Mouse (Mus musculus) hindbrain, embryonic 16.5 days (tissue): Measurements from ENCODE around the gene Ccdc38. TPM values are rescaled to one million over a fixed set of nuclear protein-coding genes. Genes with fewer than 3 reads are reported as not detected.

Source experiments
- ATAC-seq: fragments of 200-750 bp; cut with Nextera tagmentation; 2 replicates; pipeline ENCODE4 v1.8.0; 2017; ENCODE audit warnings: moderate TSS enrichment, moderate library complexity
- H3K27ac ChIP-seq: fragments of 300-500 bp; sonication (generic); 2 replicates; pipeline ENCODE4 v1.5.1; 2014; ENCODE audit warnings: low read depth, mild to moderate bottlenecking, control low read depth, low read length, moderate library complexity
- H3K27me3 ChIP-seq: fragments of 300-500 bp; sonication (generic); replicated peaks from 2 replicates; pipeline ENCODE4 v1.6.1; 2014; ENCODE audit warnings: low read length; ENCODE audit not compliant: control insufficient read depth, insufficient read depth
- H3K36me3 ChIP-seq: fragments of 300-500 bp; sonication (generic); 2 replicates; pipeline ENCODE4 v1.6.1; 2014; ENCODE audit warnings: mild to moderate bottlenecking, low read length, moderate library complexity, mixed read lengths; ENCODE audit not compliant: control insufficient read depth, insufficient read depth
- H3K4me1 ChIP-seq: fragments of 300-500 bp; sonication (generic); 2 replicates; pipeline ENCODE4 v1.6.1; 2014; ENCODE audit warnings: low read depth, low read length; ENCODE audit not compliant: control insufficient read depth, insufficient read depth
- H3K4me2 ChIP-seq: fragments of 300-500 bp; sonication (generic); 2 replicates; pipeline ENCODE4 v1.6.1; 2014; ENCODE audit warnings: mild to moderate bottlenecking, low read length, control low read depth, moderate library complexity
- H3K4me3 ChIP-seq: fragments of 300-500 bp; sonication (generic); 2 replicates; pipeline ENCODE4 v1.5.1; 2014; ENCODE audit warnings: mild to moderate bottlenecking, low read length, control low read depth, moderate library complexity
- H3K9ac ChIP-seq: fragments of 300-500 bp; sonication (generic); 2 replicates; pipeline ENCODE4 v1.6.1; 2014; ENCODE audit warnings: low read depth, mild to moderate bottlenecking, control low read depth, low read length, moderate library complexity
- H3K9me3 ChIP-seq: fragments of 300-500 bp; sonication (generic); 2 replicates; pipeline ENCODE4 v1.6.1; 2014; ENCODE audit warnings: mild to moderate bottlenecking, low read length, moderate library complexity; ENCODE audit not compliant: control insufficient read depth
- WGBS: fragments of 180-500 bp; shearing (Covaris S2); extraction: QIAGEN DNeasy Blood & Tissue Kit; methylation state at CpG from one replicate; pipeline ENCODE4 v1.1.7; 2014; 5-methylcytosine and 5-hydroxymethylcytosine counted together
- polyA plus RNA-seq: library from polyadenylated mRNA; unstranded; fragments of >200 nt; fragmentation: Nextera tagmentation; extraction: Ambion mirVana; gene quantifications from 2 replicates; pipeline ENCODE4 v1.2.1, GENCODE M21; 2015

The Ccdc38 gene
- polyA plus RNA-seq, result 0.19 and 0.55 TPM in 2 replicates

DNA sequence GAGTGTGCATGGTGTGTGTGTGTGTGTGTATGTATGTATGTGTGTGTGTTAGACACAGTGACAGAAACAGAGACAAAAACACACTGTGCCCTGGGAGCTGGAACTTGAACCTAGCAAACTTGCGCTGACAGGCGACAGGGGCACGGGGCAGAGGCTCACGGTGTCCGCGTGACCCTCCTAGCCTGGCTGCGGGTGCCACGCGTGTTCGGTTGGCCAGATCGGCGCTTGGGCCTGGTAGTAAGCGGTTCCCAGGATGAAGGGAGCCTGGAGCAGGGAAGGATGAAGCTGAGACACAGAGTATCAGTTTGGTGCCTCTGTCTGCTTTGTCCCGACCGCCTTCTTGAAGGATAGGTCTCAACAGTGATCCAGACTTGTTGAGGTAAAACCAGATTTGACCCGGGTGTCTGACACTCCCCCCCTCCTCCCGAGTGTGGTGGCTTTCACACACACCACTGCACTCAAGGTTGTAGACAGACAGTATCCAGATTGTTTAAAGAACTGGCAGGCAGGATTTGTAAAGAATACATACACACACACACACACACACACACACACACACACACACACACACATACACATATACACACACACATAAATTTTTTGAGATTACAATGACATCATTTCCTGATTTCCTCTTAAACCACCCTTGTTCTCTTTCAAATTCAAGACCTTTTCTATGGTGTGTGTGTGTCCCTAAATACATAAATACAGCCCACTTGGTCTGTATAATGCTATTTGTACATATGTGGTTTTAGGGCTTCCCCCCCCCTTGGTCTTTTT lies at the start of gene Ccdc38:
Gene Ccdc38, plus strand, starts transcription at position 202 of the 780 bp plus-strand sequence.
- Histone ChIP-seq H3K36me3 (no peaks in the 10 kb centered on the region), H3K9ac (peak within 1 kb of the TSS; percentile 51), H3K9me3 (no peaks in the 10 kb centered on the region), H3K27ac (no peak within 1 kb of the TSS), H3K4me2 (peak within 1 kb of the TSS; percentile 74), H3K4me1 (peaks cover 7% of the 10 kb centered on the region), H3K27me3 (no peaks in the 10 kb centered on the region; the same call in 1 of the 2 replicates), H3K4me3 (peak within 1 kb of the TSS; percentile 43)
- 69% methylated on average over 17 of the region's 17 CpGs for WGBS
- ATAC-seq, result no peak; the same call in none of the 2 replicates

DNA sequence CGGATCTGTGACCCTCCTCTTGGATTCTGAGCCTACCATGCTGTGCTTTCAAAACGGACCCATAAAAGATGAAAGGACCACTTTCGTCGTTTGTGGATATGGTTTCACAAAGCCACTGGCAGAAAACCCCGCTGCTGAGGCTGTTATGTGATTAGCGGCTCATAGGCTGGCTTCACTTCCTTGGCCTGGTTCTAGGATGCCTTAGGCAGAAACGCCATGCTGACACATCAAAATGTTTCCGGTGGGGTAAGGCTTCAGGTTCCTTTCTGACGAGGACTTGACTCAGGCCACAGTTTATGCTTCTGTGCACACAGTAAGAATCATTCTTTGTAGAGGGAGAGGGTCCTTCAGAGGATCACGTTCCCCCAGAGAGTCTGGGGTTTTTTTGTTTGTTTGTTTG lies 39.6 kb upstream of the Ccdc38 start:
- Histone ChIP-seq H3K36me3 (no peaks in the 10 kb centered on the region), H3K9me3 (no peaks in the 10 kb centered on the region), H3K4me1 (no peaks in the 10 kb centered on the region), H3K4me2 (no peak overlapping the region), H3K27me3 (no peaks in the 10 kb centered on the region), H3K4me3 (no peak overlapping the region), H3K27ac (no peak overlapping the region), H3K9ac (no peak overlapping the region)
- 49% methylated on average over 10 of the region's 10 CpGs for WGBS
- no peak for ATAC-seq

DNA sequence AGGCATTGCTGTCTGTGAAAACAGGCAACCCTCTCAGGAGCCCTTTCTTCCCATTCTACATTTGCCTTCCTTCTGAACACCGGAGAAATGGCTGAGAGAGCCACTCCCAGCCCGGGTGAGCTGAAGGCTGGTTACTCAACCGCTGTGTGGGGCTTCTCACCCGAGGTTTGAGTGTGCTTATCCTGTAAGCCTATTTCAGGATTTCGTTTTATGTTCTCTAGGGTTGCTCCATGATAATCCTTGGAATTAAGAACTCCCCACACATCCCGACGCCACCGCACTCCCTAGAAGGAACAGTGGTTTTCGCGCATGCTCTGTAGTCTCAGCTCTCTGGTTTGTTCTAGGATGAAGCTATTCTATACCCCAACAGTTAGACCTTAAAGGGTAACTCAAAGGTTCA lies 39.1 kb upstream of the Ccdc38 start:
- 76% methylated on average over 10 of the region's 10 CpGs for WGBS
- no peaks in the 10 kb centered on the region for H3K9me3 ChIP-seq
- H3K27me3 ChIP-seq, result no peaks in the 10 kb centered on the region
- H3K27ac ChIP-seq, result no peak overlapping the region
- H3K4me3 ChIP-seq, result no peak overlapping the region
- no peak overlapping the region for H3K9ac ChIP-seq
- no peaks in the 10 kb centered on the region for H3K4me1 ChIP-seq
- no peaks in the 10 kb centered on the region for H3K36me3 ChIP-seq
- H3K4me2 ChIP-seq, result no peak overlapping the region
- no peak for ATAC-seq

DNA sequence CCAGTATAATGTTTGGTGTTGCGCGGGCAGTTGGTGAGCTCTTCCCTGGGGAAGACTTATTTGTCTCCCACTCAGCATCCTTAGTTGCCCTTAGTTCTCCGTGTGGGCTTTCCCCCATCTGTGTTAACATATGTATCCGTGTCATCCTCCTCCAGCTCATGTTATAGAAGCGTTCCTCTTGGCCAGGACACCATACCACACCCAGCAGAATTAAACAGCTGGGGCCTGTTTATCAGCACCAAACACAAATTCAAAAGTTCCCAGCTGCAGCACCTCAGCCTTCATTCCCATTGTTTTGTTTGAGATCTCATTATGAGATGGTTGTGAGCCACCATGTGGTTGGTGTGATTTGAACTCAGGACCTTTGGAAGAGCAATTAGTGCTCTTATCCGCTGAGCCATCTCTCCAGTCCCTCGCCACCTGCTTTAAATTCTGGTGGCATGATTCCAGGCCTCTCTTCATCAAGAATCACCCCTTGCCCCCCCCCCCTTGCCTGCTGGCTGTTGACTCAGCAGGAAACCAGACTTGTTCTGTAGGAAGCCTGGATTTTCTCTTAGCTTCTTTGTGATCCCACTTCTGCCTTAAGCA lies 32.0 kb upstream of the Ccdc38 start:
- WGBS, result 68% methylated on average over 7 of the region's 7 CpGs
- H3K9me3 ChIP-seq, result no peaks in the 10 kb centered on the region
- no peaks in the 10 kb centered on the region for H3K36me3 ChIP-seq
- H3K4me3 ChIP-seq, result no peak overlapping the region
- no peak overlapping the region for H3K4me2 ChIP-seq
- no peaks in the 10 kb centered on the region for H3K27me3 ChIP-seq
- H3K9ac ChIP-seq, result no peak overlapping the region
- no peaks in the 10 kb centered on the region for H3K4me1 ChIP-seq
- no peak overlapping the region for H3K27ac ChIP-seq
- ATAC-seq, result no peak

DNA sequence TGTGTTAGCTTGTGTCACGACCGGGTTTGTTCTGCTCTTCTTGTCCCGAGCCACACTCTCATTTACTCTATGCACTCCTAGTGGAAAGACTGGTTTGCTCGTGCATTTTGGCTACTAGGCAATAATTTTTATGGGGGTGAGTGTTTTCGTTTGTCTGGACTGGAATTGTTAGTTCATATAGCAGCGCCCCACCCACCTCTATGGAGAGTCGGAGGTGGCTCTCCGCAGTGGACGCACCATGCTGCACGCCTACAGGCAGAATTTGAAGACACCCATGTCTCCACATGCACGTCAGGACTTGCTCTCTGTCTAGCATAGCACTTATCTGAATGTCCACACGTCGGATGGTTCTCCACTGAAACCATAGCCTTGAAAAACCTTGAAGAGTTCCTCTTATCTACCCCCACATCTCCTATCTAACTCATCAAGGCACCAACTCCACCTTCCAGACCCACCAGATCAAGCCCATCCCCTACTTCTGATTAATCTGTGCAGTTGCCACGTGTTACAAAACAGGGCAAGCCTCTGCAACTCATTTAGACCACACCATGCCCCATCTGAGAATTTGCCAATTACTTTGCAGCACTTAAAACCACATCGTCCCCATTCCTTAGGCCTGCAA lies 30.8 kb upstream of the Ccdc38 start:
- Histone ChIP-seq H3K9ac (no peak overlapping the region), H3K36me3 (no peaks in the 10 kb centered on the region), H3K4me1 (no peaks in the 10 kb centered on the region), H3K9me3 (no peaks in the 10 kb centered on the region), H3K27ac (no peak overlapping the region), H3K4me3 (no peak overlapping the region), H3K27me3 (no peaks in the 10 kb centered on the region), H3K4me2 (no peak overlapping the region)
- 93% methylated on average over 15 of the region's 15 CpGs for WGBS
- ATAC-seq, result no peak

DNA sequence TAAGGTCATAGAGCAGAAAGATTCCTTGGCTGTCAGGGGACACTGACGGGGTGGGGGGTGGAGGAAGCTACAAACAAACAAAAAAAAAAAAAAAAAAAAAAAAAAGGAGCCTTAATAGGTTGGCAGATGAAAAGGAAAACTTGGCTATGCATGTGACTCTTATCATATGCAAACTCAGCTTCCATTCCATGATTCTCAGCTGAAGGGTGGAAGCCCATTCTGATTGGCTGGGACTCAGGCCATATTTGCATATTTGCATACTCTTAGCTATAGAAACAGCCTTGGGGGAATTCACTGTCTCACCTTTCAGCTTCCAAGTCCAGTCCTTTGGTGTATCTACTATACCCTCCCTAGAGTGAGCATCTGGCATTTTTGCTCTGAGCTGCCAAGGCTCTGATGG lies 25.0 kb upstream of the Ccdc38 start:
- Histone ChIP-seq H3K9ac (no peak overlapping the region), H3K36me3 (no peaks in the 10 kb centered on the region), H3K27me3 (no peaks in the 10 kb centered on the region), H3K4me3 (no peak overlapping the region), H3K4me2 (no peak overlapping the region), H3K4me1 (no peaks in the 10 kb centered on the region), H3K27ac (no peak overlapping the region), H3K9me3 (no peaks in the 10 kb centered on the region)
- WGBS, result 34% methylated on average over 1 of the region's 1 CpGs
- ATAC-seq, result no peak

DNA sequence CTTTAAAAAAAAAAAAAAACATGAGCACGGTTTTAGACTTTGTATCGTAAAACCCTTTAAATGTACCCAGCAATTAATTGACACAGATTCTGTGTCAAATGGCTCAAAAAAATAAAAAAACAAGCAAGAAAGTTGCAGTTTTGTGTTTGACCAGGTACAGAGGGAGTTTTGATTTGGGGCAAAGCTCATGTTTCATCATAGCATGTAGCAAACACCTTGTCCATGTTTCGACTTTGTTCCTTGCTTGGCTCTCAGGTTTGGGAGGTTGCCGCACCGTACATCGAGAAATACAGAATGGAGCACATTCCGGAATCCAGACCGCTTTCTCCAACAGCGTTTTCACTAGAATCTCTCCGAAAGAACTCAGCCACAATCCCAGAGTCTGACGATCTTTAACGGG lies 24.5 kb upstream of the Ccdc38 start:
- no peaks in the 10 kb centered on the region for H3K9me3 ChIP-seq
- no peak overlapping the region for H3K4me2 ChIP-seq
- H3K4me3 ChIP-seq, result no peak overlapping the region
- no peaks in the 10 kb centered on the region for H3K27me3 ChIP-seq
- no peak overlapping the region for H3K9ac ChIP-seq
- H3K27ac ChIP-seq, result no peak overlapping the region
- 87% methylated on average over 12 of the region's 12 CpGs for WGBS
- ATAC-seq, result no peak
- no peaks in the 10 kb centered on the region for H3K36me3 ChIP-seq
- H3K4me1 ChIP-seq, result no peaks in the 10 kb centered on the region

DNA sequence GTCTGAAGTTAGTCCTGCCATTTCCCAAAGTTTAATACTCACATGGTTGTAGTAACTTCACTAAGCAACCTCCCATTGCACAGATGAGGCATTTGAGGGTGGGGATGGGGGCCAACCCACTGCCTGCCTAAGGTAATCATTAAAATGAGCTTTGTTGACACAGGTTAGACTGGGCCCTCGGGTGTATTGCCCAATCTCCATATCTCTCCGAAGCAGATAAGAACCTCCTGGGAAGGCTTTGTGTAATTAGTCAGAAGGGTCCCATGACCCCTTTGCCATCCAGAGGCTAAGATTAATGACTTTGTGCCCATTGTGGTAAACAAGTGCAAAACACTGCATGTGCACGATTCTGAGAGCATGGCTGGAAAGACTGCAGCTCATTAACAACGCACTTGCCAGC lies 22.7 kb upstream of the Ccdc38 start:
- Histone ChIP-seq H3K4me3 (no peak overlapping the region), H3K9me3 (no peaks in the 10 kb centered on the region), H3K4me2 (no peak overlapping the region), H3K4me1 (no peaks in the 10 kb centered on the region), H3K36me3 (no peaks in the 10 kb centered on the region), H3K27me3 (no peaks in the 10 kb centered on the region), H3K9ac (no peak overlapping the region), H3K27ac (no peak overlapping the region)
- no peak for ATAC-seq
- 56% methylated on average over 4 of the region's 4 CpGs for WGBS

DNA sequence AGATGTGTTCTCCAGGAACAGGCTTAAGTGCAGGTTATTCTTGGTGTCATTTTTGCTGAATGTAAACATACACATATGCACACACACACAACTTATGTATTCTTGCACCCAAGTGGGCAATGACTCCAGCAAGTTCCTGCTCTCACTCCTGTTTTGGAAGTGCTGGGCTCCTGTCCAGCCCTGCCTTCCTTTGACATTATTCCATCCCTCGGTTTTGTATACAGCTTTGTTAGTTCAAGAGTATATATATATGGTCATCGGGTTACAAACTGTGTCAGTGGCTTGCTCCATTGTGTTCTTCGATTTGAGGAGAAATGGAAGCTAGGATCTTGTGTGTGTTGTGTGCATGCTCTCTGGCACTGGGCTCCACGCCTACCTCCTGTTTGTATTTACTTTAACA lies 22.2 kb upstream of the Ccdc38 start:
- H3K4me1 ChIP-seq, result no peaks in the 10 kb centered on the region
- H3K4me3 ChIP-seq, result no peak overlapping the region
- no peak overlapping the region for H3K4me2 ChIP-seq
- H3K9ac ChIP-seq, result no peak overlapping the region
- H3K9me3 ChIP-seq, result no peaks in the 10 kb centered on the region
- no peak overlapping the region for H3K27ac ChIP-seq
- no peak for ATAC-seq
- 88% methylated on average over 4 of the region's 4 CpGs for WGBS
- no peaks in the 10 kb centered on the region for H3K27me3 ChIP-seq
- H3K36me3 ChIP-seq, result no peaks in the 10 kb centered on the region
